Mouse (Mus musculus): ENCODE data around the gene Ttc30a2. TPM values are rescaled to one million over a fixed set of nuclear protein-coding genes. Genes with fewer than 3 reads are reported as not detected.
"Not testable (repeated sequence)": the region's sequence is repeated elsewhere in the genome, so short reads cannot be mapped to it uniquely, and the experiment has no call there.

Ttc30a2 gene
- polyA plus RNA-seq, 1 experiment from 2014 or later: 0.15 TPM

DNA sequence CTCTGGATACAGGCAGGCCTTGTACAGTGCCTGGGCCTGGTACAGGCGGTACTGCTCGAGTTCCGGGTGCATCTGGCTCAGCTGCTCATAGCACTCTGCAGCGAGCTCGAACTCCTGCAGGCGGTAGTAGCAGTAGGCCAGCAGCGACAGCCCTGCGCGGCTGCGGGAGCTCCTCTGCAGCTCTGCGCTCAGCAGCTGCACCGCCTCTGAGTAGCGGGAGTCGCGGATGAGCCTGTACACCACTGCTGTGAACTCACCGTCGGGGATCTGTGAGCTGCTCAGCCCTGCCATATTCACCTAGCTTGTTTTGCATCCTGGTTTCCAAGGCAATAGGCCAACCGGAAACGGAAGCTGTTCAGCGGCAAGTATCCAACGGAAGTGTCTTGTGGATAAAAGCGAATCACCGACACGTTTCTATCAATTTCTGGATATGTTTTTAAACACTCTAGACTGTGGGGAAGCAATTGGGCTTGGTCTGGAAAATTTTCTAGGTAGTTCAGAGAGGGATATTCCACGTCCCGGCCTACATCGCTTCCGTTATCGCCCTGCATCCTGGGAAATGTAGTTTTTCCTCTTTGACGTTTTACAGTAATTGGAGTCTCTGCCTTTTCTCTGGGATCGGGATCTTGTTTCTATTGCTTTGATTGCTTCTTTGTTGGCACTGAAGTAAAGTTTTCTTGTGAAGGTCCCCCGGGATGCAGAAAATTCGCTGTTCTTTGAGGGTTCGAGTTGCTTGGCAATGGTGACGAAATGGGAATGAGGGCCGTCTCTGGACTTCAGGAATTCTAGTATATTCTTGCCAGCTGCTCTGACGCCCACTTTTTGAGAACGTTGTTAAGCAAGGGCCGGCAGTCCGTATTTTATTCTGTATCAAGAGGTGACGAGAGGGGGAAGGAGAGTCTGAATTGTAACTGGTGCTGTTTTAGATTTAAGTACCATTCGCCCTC is 39.6 kb downstream of the Ttc30a2 start, which contains the start of gene Ttc30b:
TSS of gene Ttc30b (minus strand) at position 469 of the 947 bp plus-strand sequence.
- no peaks in the 10 kb centered on the region for H3K27me3 ChIP-seq (replicated peaks; ENCODE audit: control insufficient read depth, insufficient read depth, low read length)
- peaks cover 2% of the 10 kb centered on the region; the same call in 1 of the 2 replicates for H3K4me1 ChIP-seq (ENCODE audit: control insufficient read depth, insufficient read depth, low read length)
- WGBS: 3% methylated on average over 40 of the region's 42 CpGs
- peak; percentile 92 for ATAC-seq
- peak within 1 kb of the TSS; percentile 63; the same call in 1 of the 2 replicates for H3K27ac ChIP-seq (ENCODE audit: low read length)
- peak within 1 kb of the TSS; percentile 69 for H3K9ac ChIP-seq (ENCODE audit: low read depth, low read length)
- peak within 1 kb of the TSS; percentile 76 for H3K4me2 ChIP-seq (ENCODE audit: low read depth, low read length)
- H3K36me3 ChIP-seq (ENCODE audit: control insufficient read depth, insufficient read depth, low read length): no peaks in the 10 kb centered on the region
- no peaks in the 10 kb centered on the region for H3K9me3 ChIP-seq (ENCODE audit: control insufficient read depth, low read length)
- H3K4me3 ChIP-seq (ENCODE audit: low read length): peak within 1 kb of the TSS; percentile 60

DNA sequence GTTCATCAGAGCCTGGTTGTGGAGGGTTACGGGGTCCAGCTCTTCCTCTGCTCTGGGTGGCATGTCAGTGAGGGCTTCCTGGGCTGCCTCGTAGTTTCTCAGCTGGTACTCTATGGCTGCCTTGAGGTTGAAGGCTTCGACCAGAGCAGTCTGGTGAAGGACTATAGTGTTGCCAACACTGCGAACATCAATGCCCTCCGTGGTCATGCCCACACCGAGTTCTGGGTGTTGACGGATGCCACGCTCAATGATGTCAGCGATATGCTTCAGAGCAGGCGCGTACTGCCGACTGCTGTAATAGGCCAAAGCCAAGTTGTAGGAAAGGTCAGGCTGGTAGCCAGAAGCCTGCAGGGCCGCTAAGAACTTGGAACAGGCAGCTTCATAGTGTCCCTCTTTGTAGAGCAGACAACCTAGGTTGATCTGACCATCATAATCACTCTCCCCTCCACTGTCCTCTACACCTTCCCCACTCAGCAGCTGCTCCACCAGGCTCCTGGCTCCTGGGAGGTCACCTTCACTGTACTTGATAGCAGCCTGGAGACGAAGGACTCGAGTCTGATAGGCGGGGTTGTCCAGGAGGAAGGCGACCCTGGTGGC is 40.4 kb downstream of the Ttc30a2 start:
- Histone ChIP-seq H3K9ac (ENCODE audit: low read depth, low read length) (peak overlapping the region; percentile 69; the same call in 1 of the 2 replicates), H3K4me3 (ENCODE audit: low read length) (peak overlapping the region; percentile 60), H3K4me2 (ENCODE audit: low read depth, low read length) (peak overlapping the region; percentile 49)
- not testable (repeated sequence) for H3K36me3 ChIP-seq (ENCODE audit: control insufficient read depth, insufficient read depth, low read length); H3K27me3 ChIP-seq (replicated peaks; ENCODE audit: control insufficient read depth, insufficient read depth, low read length); H3K4me1 ChIP-seq (ENCODE audit: control insufficient read depth, insufficient read depth, low read length); H3K9me3 ChIP-seq (ENCODE audit: control insufficient read depth, low read length); H3K27ac ChIP-seq (ENCODE audit: low read length); ATAC-seq
- WGBS: 63% methylated on average over 15 of the region's 17 CpGs

DNA sequence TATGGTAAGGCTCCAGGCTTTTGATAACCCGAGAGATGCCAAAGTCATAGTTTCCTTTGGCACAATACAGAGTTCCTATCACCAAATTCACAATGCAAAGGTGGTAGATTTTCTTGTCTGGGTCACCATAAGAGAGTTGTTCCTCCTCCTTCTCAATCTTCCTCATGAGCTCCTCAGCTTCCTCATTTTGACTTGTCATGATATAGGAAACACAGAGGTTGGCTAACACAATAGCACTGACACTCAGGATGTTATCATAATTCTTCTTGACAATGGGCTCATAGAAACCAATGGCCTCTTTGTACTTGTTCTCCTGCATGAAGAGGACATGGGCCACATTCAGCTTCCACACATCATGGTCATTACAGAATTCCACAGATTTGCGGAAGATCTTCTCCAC is 41.3 kb downstream of the Ttc30a2 start:
- not testable (repeated sequence) for H3K4me3 ChIP-seq (ENCODE audit: low read length); H3K9ac ChIP-seq (ENCODE audit: low read depth, low read length); H3K4me2 ChIP-seq (ENCODE audit: low read depth, low read length); H3K27ac ChIP-seq (ENCODE audit: low read length); H3K27me3 ChIP-seq (replicated peaks; ENCODE audit: control insufficient read depth, insufficient read depth, low read length); ATAC-seq; H3K9me3 ChIP-seq (ENCODE audit: control insufficient read depth, low read length); H3K4me1 ChIP-seq (ENCODE audit: control insufficient read depth, insufficient read depth, low read length); H3K36me3 ChIP-seq (ENCODE audit: control insufficient read depth, insufficient read depth, low read length)
- 91% methylated on average over 2 of the region's 2 CpGs for WGBS

GRCm38 (mm10) chr2:75933541-75933940 is 44.4 kb downstream of the Ttc30a2 start:
- no peaks in the 10 kb centered on the region for H3K4me1 ChIP-seq (ENCODE audit: control insufficient read depth, insufficient read depth, low read length)
- H3K9me3 ChIP-seq (ENCODE audit: control insufficient read depth, low read length): no peaks in the 10 kb centered on the region
- no peak overlapping the region for H3K4me2 ChIP-seq (ENCODE audit: low read depth, low read length)
- no peak overlapping the region for H3K4me3 ChIP-seq (ENCODE audit: low read length)
- no peak for ATAC-seq
- no peak overlapping the region for H3K9ac ChIP-seq (ENCODE audit: low read depth, low read length)
- H3K27me3 ChIP-seq (replicated peaks; ENCODE audit: control insufficient read depth, insufficient read depth, low read length): no peaks in the 10 kb centered on the region
- WGBS: 30% methylated on average over 7 of the region's 7 CpGs
- no peak overlapping the region for H3K27ac ChIP-seq (ENCODE audit: low read length)
- H3K36me3 ChIP-seq (ENCODE audit: control insufficient read depth, insufficient read depth, low read length): no peaks in the 10 kb centered on the region

- Histone ChIP-seq H3K4me1 (ENCODE audit: control insufficient read depth, insufficient read depth, low read length) (no peaks in the 10 kb centered on the region), H3K9ac (ENCODE audit: low read depth, low read length) (no peak overlapping the region), H3K36me3 (ENCODE audit: control insufficient read depth, insufficient read depth, low read length) (0 out of 2 replicates have a peak, but pooled peaks cover 4% of the 10 kb centered on the region), H3K4me3 (ENCODE audit: low read length) (no peak overlapping the region), H3K9me3 (ENCODE audit: control insufficient read depth, low read length) (no peaks in the 10 kb centered on the region), H3K4me2 (ENCODE audit: low read depth, low read length) (no peak overlapping the region), H3K27me3 (replicated peaks; ENCODE audit: control insufficient read depth, insufficient read depth, low read length) (no peaks in the 10 kb centered on the region), H3K27ac (ENCODE audit: low read length) (no peak overlapping the region)
- no peak for ATAC-seq
- WGBS: 92% methylated on average over 2 of the region's 2 CpGs
Observed at GRCm38 (mm10) chr2:75930941-75931340, 47.0 kb downstream of the Ttc30a2 start.

- no peak overlapping the region for H3K4me2 ChIP-seq (ENCODE audit: low read depth, low read length)
Observed at GRCm38 (mm10) chr2:75929786-75930444, 48.1 kb downstream of the Ttc30a2 start.

GRCm38 (mm10) chr2:75929141-75929540 is 48.8 kb downstream of the Ttc30a2 start:
- Histone ChIP-seq H3K4me3 (ENCODE audit: low read length) (no peak overlapping the region), H3K27me3 (replicated peaks; ENCODE audit: control insufficient read depth, insufficient read depth, low read length) (no peaks in the 10 kb centered on the region), H3K36me3 (ENCODE audit: control insufficient read depth, insufficient read depth, low read length) (0 out of 2 replicates have a peak, but pooled peaks cover 4% of the 10 kb centered on the region), H3K4me1 (ENCODE audit: control insufficient read depth, insufficient read depth, low read length) (no peaks in the 10 kb centered on the region), H3K9me3 (ENCODE audit: control insufficient read depth, low read length) (no peaks in the 10 kb centered on the region), H3K9ac (ENCODE audit: low read depth, low read length) (no peak overlapping the region), H3K27ac (ENCODE audit: low read length) (no peak overlapping the region), H3K4me2 (ENCODE audit: low read depth, low read length) (no peak overlapping the region)
- WGBS: 86% methylated on average over 2 of the region's 2 CpGs
- ATAC-seq: no peak

More at GRCm38 (mm10) chr2:75929786-75930444, 48.1 kb downstream of the Ttc30a2 start:
- Histone ChIP-seq H3K36me3 (ENCODE audit: control insufficient read depth, insufficient read depth, low read length) (0 out of 2 replicates have a peak, but pooled peaks cover 4% of the 10 kb centered on the region), H3K9ac (ENCODE audit: low read depth, low read length) (no peak overlapping the region), H3K4me1 (ENCODE audit: control insufficient read depth, insufficient read depth, low read length) (no peaks in the 10 kb centered on the region), H3K4me3 (ENCODE audit: low read length) (no peak overlapping the region), H3K27me3 (replicated peaks; ENCODE audit: control insufficient read depth, insufficient read depth, low read length) (no peaks in the 10 kb centered on the region), H3K27ac (ENCODE audit: low read length) (no peak overlapping the region), H3K9me3 (ENCODE audit: control insufficient read depth, low read length) (no peaks in the 10 kb centered on the region)
- 93% methylated on average over 6 of the region's 6 CpGs for WGBS
- no peak for ATAC-seq

DNA sequence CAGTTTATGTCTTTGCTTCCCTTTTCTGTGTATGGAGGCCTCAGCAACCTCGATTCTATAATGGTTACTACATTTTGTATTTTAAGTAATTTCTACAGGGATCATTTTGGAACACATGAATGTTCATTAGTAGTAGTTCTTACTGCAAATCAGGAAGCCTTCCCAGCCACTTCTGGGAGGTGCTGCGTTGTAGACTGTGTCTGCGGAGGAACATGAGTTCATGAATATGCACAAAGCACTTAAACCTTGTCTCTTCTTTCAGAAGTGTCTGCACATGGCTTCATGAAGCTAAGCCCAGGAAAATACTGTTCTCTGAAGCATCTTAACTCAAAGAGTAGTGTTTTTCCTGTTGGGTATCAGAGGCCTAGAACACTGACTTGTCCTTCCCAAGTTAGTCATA is 50.0 kb downstream of the Ttc30a2 start:
- Histone ChIP-seq H3K4me3 (ENCODE audit: low read length) (no peak overlapping the region), H3K36me3 (ENCODE audit: control insufficient read depth, insufficient read depth, low read length) (0 out of 2 replicates have a peak, but pooled peaks cover 4% of the 10 kb centered on the region), H3K9me3 (ENCODE audit: control insufficient read depth, low read length) (no peaks in the 10 kb centered on the region), H3K9ac (ENCODE audit: low read depth, low read length) (no peak overlapping the region), H3K4me1 (ENCODE audit: control insufficient read depth, insufficient read depth, low read length) (no peaks in the 10 kb centered on the region), H3K4me2 (ENCODE audit: low read depth, low read length) (no peak overlapping the region), H3K27ac (ENCODE audit: low read length) (no peak overlapping the region), H3K27me3 (replicated peaks; ENCODE audit: control insufficient read depth, insufficient read depth, low read length) (0 out of 2 replicates have a peak, but pooled peaks cover 1% of the 10 kb centered on the region)
- no peak for ATAC-seq
- WGBS: 96% methylated on average over 3 of the region's 3 CpGs

DNA sequence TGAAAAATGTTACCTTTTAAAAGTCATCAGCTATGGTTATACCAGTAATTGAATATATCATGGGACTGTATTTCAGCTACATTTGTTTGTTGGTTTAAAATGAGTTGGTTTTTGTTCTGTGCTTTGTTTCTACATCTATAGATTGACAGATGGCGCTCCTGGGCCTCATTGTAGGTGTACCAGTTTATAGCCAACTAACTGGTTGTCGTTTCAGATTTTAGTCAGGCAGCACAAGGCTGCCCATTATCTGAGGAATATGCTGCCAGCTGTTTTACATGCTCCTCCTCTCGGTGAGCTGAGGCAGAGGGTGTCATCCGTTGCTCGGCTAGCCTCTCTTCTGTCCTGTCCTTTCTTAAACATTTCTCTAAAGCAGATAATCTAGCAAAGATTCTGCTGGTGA is 51.9 kb downstream of the Ttc30a2 start:
- H3K27me3 ChIP-seq (replicated peaks; ENCODE audit: control insufficient read depth, insufficient read depth, low read length): 0 out of 2 replicates have a peak, but pooled peaks cover 2% of the 10 kb centered on the region
- no peak overlapping the region for H3K27ac ChIP-seq (ENCODE audit: low read length)
- 80% methylated on average over 5 of the region's 5 CpGs for WGBS
- no peaks in the 10 kb centered on the region for H3K4me1 ChIP-seq (ENCODE audit: control insufficient read depth, insufficient read depth, low read length)
- no peak overlapping the region for H3K9ac ChIP-seq (ENCODE audit: low read depth, low read length)
- ATAC-seq: no peak
- H3K36me3 ChIP-seq (ENCODE audit: control insufficient read depth, insufficient read depth, low read length): 0 out of 2 replicates have a peak, but pooled peaks cover 4% of the 10 kb centered on the region
- no peak overlapping the region for H3K4me3 ChIP-seq (ENCODE audit: low read length)
- no peak overlapping the region for H3K4me2 ChIP-seq (ENCODE audit: low read depth, low read length)
- no peaks in the 10 kb centered on the region for H3K9me3 ChIP-seq (ENCODE audit: control insufficient read depth, low read length)

Measured in intestine, embryonic 16.5 days (tissue).